Mouse (Mus musculus) intestine, postnatal 0 days (tissue): ENCODE results near the gene Cyp21a1. TPM values are rescaled to one million over a fixed set of nuclear protein-coding genes. Genes with fewer than 3 reads are reported as not detected.
"Not testable (repeated sequence)": the region's sequence is repeated elsewhere in the genome, so short reads cannot be mapped to it uniquely, and the experiment has no call there.

Experiments used
- ATAC-seq: fragments of 200-750 bp; cut with Nextera tagmentation; 2 replicates; pipeline ENCODE4 v1.8.0; 2017; ENCODE audit warnings: mild to moderate bottlenecking, moderate TSS enrichment, moderate library complexity
- H3K27ac ChIP-seq: fragments of 300-500 bp; sonication (generic); 2 replicates; pipeline ENCODE4 v1.5.1; 2014; ENCODE audit warnings: mild to moderate bottlenecking, low read depth, low read length, moderate library complexity
- H3K27me3 ChIP-seq: fragments of 300-500 bp; sonication (generic); replicated peaks from 2 replicates; pipeline ENCODE4 v1.6.1; 2014; ENCODE audit warnings: low read length, mixed read lengths; ENCODE audit not compliant: control insufficient read depth, insufficient read depth
- H3K36me3 ChIP-seq: fragments of 300-500 bp; sonication (generic); 2 replicates; pipeline ENCODE4 v1.6.1; 2014; ENCODE audit warnings: mild to moderate bottlenecking, moderate library complexity; ENCODE audit not compliant: control insufficient read depth, insufficient read depth
- H3K4me1 ChIP-seq: fragments of 300-500 bp; sonication (generic); replicated peaks from 2 replicates; pipeline ENCODE4 v1.6.1; 2014; ENCODE audit warnings: antibody characterized with exemption, low read length, mixed read lengths; ENCODE audit not compliant: control insufficient read depth, insufficient read depth
- H3K4me2 ChIP-seq: fragments of 300-500 bp; sonication (generic); replicated peaks from 2 replicates; pipeline ENCODE4 v1.6.1; 2014; ENCODE audit warnings: low read depth, mild to moderate bottlenecking, moderate library complexity
- H3K4me3 ChIP-seq: fragments of 300-500 bp; sonication (generic); 2 replicates; pipeline ENCODE4 v1.5.1; 2014; ENCODE audit warnings: low read depth, low read length
- H3K9ac ChIP-seq: fragments of 300-500 bp; sonication (generic); 2 replicates; pipeline ENCODE4 v1.6.1; 2014; ENCODE audit warnings: mild to moderate bottlenecking, low read depth, low read length
- H3K9me3 ChIP-seq: fragments of 300-500 bp; sonication (generic); 2 replicates; pipeline ENCODE4 v1.6.1; 2016; ENCODE audit warnings: mixed run types; ENCODE audit not compliant: control insufficient read depth
- CTCF ChIP-seq: sonication (generic); IDR thresholded peaks from 2 replicates; pipeline ENCODE4 v1.5.1; 2016; ENCODE audit warnings: low read depth, mild to moderate bottlenecking, control low read depth, antibody characterized with exemption, moderate library complexity
- WGBS: fragments of 180-500 bp; shearing (Covaris S2); extraction: QIAGEN DNeasy Blood & Tissue Kit; methylation state at CpG from one replicate; pipeline ENCODE4 v1.1.7; 2014; 5-methylcytosine and 5-hydroxymethylcytosine counted together
- polyA plus RNA-seq: library from polyadenylated mRNA; unstranded; fragments of >200 nt; fragmentation: Nextera tagmentation; extraction: Ambion mirVana; gene quantifications from 2 replicates; pipeline ENCODE4 v1.2.1, GENCODE M21; 2015

The Cyp21a1 gene
- polyA plus RNA-seq, 1 experiment from 2014 or later, result 0.18 TPM

DNA sequence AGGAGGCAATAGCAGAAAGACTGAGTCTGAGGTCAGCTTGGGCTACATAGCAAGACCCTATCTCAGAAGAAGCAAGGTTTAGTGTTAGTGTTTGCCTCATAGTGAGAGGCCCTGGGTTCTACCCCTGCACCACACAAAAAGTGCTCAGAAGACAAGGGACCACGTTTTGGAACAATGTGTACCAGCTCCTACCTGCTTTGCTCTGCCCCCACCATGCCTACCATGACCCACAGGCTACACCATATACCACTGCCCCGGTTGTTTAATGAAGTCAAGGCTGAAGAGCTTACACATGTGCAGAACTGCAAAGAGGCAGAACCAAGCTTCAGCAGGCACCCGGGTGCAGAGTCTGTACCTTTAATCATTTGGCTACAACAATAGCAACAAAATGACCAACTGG lies 2.8 kb upstream of the Cyp21a1 start:
- no peak for ATAC-seq
- Histone ChIP-seq H3K9ac (no peak overlapping the region), H3K4me1 (no peaks in the 10 kb centered on the region), H3K4me3 (no peak overlapping the region), H3K36me3 (no peaks in the 10 kb centered on the region), H3K4me2 (no peak overlapping the region), H3K27me3 (no peaks in the 10 kb centered on the region), H3K9me3 (no peaks in the 10 kb centered on the region), H3K27ac (no peak overlapping the region)
- no peak for TF ChIP-seq CTCF
- 61% methylated on average over 3 of the region's 3 CpGs for WGBS

DNA sequence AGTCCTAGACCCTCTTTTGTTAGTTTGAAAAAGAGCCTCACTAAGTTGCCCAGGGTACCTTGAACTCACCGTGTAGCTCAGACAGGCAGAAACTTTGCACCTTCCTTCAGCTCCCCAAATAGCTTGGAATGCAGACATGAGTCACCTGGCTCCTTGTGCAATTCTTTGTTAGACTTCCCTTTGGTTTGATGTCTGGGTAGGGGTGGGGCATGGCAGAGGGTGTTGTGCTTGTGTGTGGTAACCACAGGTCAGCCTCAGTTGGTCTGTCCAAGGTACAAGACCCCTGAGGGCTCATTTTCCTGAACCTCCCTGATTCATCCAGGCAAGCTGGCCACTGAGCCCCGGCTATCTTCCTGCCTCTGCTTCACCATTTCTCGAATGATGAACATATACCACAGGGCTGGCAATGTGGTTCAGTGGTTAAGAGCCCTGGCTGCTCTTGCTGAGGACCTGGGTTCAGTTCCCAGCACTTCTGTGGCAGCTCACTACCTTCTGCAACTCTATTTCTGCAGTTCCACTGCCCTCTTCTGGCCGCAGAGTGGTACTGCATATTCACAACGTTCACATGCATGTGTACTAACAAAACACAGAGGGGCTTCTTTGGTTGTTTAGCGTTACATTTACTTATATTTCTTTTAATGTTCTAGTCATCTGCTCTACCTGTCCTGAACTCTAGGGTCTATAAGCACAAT lies 656 bp upstream of the Cyp21a1 start:
- TF ChIP-seq CTCF, result peak; percentile 57
- H3K27me3 ChIP-seq, result no peaks in the 10 kb centered on the region
- no peak for ATAC-seq
- no peak overlapping the region for H3K4me3 ChIP-seq
- H3K36me3 ChIP-seq, result no peaks in the 10 kb centered on the region
- WGBS, result 75% methylated on average over 6 of the region's 6 CpGs
- no peaks in the 10 kb centered on the region for H3K4me1 ChIP-seq
- no peaks in the 10 kb centered on the region for H3K9me3 ChIP-seq
- H3K27ac ChIP-seq, result no peak overlapping the region
- H3K9ac ChIP-seq, result no peak overlapping the region
- no peak overlapping the region for H3K4me2 ChIP-seq

DNA sequence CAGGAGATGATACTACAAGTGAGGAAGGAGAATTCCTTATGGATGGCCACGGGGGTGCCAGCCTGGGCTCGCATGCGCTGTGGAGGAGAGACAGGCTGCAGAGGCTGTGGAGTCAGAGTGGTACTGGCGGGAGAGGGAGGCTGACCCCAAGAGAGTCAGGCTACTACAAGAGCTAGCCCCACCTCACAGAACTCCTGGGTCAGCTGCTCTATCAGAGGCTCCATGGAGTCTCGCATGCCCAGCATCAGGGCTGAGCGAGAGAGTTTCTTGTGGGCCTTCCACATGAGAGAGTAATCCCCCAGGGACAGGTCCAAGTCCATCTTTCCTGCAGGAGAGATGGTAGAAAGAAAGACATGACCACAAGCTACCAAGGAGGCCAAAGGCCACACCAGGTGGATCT lies 994 bp downstream of the Cyp21a1 start:
- not testable (repeated sequence) for H3K27me3 ChIP-seq, ATAC-seq, H3K9me3 ChIP-seq, H3K36me3 ChIP-seq, H3K9ac ChIP-seq, H3K27ac ChIP-seq, H3K4me3 ChIP-seq, H3K4me1 ChIP-seq, H3K4me2 ChIP-seq
- 93% methylated on average over 6 of the region's 6 CpGs for WGBS

DNA sequence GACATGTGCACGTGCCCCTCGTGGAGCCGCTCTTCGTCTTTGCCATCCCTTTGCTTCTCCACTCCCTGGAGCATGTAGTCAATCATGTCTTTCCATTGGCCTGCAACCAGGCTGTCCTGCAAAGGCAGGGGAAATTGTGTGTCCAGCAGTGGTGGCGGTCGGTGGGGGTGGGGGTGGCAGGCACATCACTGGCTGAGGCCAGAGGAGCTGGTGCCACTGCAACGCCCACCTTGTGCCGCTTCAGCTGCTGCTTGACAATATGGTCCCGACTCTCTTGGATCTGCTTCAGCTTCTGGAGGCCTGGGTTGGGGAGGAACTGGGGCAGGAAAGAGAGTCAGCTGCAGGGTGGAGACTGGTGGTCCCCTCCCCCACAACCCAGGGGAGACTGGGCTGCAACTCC lies 1.6 kb downstream of the Cyp21a1 start:
- H3K27me3 ChIP-seq, H3K4me2 ChIP-seq, H3K4me3 ChIP-seq, ATAC-seq, H3K9ac ChIP-seq, H3K4me1 ChIP-seq, H3K27ac ChIP-seq, H3K36me3 ChIP-seq, H3K9me3 ChIP-seq: not testable (repeated sequence)
- 88% methylated on average over 9 of the region's 9 CpGs for WGBS

DNA sequence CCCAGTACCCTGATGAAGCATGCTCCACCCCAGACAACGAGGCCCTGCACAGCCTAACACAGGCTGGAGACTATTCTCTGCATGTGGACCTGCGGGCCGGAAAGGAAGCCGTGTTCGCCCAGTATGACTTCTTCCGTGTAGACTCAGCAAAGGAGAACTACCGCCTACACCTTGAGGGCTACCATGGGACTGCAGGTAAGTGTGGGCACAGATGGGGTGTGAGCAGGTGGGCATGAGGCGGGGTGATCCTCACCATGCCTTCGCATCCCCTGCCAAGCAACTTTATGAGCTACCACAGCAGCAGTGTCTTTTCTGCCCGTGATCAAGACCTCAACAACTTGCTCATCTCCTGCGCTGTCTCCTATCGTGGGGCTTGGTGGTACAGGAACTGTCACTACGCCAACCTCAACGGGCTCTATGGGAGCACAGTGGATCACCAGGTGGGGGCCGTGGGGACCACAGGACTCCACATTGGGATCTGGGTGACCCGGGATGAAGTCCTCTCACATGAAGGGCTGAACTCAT lies 3.5 kb downstream of the Cyp21a1 start:
- not testable (repeated sequence) for ATAC-seq, H3K27me3 ChIP-seq, H3K36me3 ChIP-seq, H3K4me2 ChIP-seq, H3K27ac ChIP-seq, H3K9ac ChIP-seq, H3K9me3 ChIP-seq, H3K4me1 ChIP-seq, H3K4me3 ChIP-seq
- WGBS, result 90% methylated on average over 14 of the region's 16 CpGs

DNA sequence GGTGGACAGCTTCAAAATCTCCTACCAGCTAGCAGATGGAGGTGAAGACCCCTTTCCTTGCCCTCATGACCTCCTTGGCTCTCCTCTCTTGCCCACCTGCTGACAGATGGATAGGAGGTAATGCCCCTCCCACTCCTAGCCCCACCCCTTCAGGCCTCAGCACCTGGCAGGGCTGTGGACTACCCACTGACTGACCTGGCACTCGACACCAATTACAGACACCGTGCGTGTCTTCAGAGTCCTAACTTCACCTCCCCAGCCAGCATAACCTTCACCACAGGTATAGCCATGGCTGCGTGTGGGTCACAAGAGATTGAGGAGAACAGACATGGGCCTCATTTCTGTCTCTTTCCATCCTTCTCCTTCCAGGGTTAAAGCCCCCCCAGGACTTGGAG lies 4.8 kb downstream of the Cyp21a1 start:
- Histone ChIP-seq H3K27me3 (no peaks in the 10 kb centered on the region), H3K27ac (no peak overlapping the region), H3K4me3 (no peak overlapping the region), H3K4me2 (no peak overlapping the region), H3K36me3 (no peaks in the 10 kb centered on the region), H3K4me1 (no peaks in the 10 kb centered on the region), H3K9me3 (no peaks in the 10 kb centered on the region), H3K9ac (no peak overlapping the region)
- ATAC-seq, result no peak
- 83% methylated on average over 4 of the region's 4 CpGs for WGBS
- TF ChIP-seq CTCF, result no peak
